Mouse (Mus musculus): ENCODE data around the gene Gys1. TPM values are rescaled to one million over a fixed set of nuclear protein-coding genes. Genes with fewer than 3 reads are reported as not detected.

Gys1 gene
- polyA plus RNA-seq, 1 experiment, result 35.2 TPM

DNA sequence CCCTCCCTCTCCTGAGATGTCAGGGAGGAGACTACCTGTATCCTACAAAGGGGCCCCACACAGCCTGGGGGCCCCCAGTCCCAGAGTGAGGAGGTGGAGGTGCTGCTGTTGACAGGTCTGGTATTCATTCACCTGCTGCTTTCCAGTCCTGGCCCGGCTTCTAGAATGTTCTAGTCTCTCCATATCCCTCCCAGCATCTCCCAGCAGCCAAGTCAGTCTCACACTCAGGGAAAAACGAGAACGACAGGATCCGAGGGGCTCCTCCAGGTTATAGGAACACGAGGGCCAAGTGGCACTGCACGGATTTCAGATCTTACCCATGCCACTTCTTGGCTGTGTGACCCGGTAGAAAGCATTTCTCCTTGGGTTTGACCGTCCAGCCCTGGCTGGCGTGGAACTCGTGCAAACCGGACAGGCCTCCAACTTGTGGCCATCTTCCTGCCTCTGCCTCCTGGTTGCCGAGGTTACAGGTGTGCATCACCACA is 19.9 kb upstream of the Gys1 start:
- peaks cover 27% of the 10 kb centered on the region for H3K4me1 ChIP-seq (replicated peaks; ENCODE audit: control insufficient read depth, insufficient read depth, low read length)
- H3K36me3 ChIP-seq (ENCODE audit: control insufficient read depth, insufficient read depth, low read length), result no peaks in the 10 kb centered on the region
- 27% methylated on average over 12 of the region's 12 CpGs for WGBS
- H3K27ac ChIP-seq (ENCODE audit: control insufficient read depth, insufficient read depth, low read length), result no peak overlapping the region
- H3K4me3 ChIP-seq (ENCODE audit: control insufficient read depth, insufficient read depth, low read length), result no peak overlapping the region
- no peak for TF ChIP-seq POLR2A (IDR thresholded peaks at IDR 0.05; ENCODE audit: control insufficient read depth, extremely low read depth, insufficient read depth, low read length, poor library complexity)
- peaks cover 23% of the 10 kb centered on the region for H3K27me3 ChIP-seq (ENCODE audit: control insufficient read depth, insufficient read depth, low read length)
- DNase-seq, result no peak

DNA sequence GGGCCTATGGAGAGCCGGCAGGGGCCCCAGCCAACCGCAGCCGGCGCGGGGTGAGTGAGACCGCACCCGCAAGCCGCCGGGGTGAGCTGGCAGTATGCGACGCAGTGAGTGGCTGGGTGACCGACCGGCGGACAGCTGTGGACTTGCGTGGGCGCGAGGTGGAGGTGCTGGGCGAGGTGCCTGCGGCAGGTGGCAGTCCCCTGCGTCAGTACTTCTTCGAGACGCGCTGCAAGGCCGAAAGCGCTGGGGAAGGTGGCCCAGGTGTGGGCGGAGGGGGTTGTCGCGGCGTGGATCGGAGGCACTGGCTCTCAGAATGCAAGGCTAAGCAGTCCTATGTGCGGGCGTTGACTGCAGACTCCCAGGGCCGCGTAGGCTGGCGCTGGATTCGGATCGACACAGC is 19.0 kb upstream of the Gys1 start:
- H3K4me3 ChIP-seq (ENCODE audit: control insufficient read depth, insufficient read depth, low read length), result no peak overlapping the region

DNA sequence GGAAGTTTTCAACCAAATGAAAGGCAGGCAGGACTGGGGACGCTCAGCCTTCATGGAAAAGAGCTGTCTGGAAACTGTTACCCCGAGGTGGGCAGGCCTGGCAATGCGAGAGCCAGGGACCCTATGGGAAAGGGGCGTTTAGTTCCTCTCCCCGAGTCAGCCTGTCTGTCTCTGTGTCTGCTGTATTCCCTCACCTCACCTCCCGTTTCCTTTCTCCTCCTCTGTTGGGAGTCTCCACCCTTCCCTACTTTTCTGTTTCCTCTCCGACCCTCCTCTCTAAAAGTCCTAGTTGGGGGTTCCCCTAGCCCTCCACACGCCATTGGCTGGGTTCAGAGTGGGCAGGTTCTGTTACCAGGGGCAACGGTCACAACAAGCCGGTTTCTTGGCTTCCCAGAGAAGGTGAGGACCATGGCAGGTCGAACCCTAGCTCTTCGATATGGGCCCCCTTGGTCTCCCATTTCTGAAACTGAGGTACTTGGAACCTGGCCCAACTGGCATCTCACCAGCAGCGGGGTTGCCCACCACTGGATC is 16.6 kb upstream of the Gys1 start:
- Histone ChIP-seq H3K27ac (ENCODE audit: control insufficient read depth, insufficient read depth, low read length) (no peak overlapping the region), H3K4me1 (replicated peaks; ENCODE audit: control insufficient read depth, insufficient read depth, low read length) (peaks cover 27% of the 10 kb centered on the region), H3K36me3 (ENCODE audit: control insufficient read depth, insufficient read depth, low read length) (peaks cover 22% of the 10 kb centered on the region), H3K4me3 (ENCODE audit: control insufficient read depth, insufficient read depth, low read length) (no peak overlapping the region), H3K27me3 (ENCODE audit: control insufficient read depth, insufficient read depth, low read length) (peaks cover 23% of the 10 kb centered on the region)
- TF ChIP-seq POLR2A (IDR thresholded peaks at IDR 0.05; ENCODE audit: control insufficient read depth, extremely low read depth, insufficient read depth, low read length, poor library complexity) (no peak), CTCF (IDR thresholded peaks at IDR 0.05; ENCODE audit: borderline replicate concordance, control insufficient read depth, extremely low read depth, insufficient read depth, low read length, poor library complexity) (no peak)
- 17% methylated on average over 13 of the region's 13 CpGs for WGBS
- no peak for DNase-seq

More for the DNA sequence above, 19.0 kb upstream of the Gys1 start:
- DNase-seq, result no peak
- Histone ChIP-seq H3K27ac (ENCODE audit: control insufficient read depth, insufficient read depth, low read length) (no peak overlapping the region), H3K4me1 (replicated peaks; ENCODE audit: control insufficient read depth, insufficient read depth, low read length) (peaks cover 27% of the 10 kb centered on the region), H3K27me3 (ENCODE audit: control insufficient read depth, insufficient read depth, low read length) (peaks cover 23% of the 10 kb centered on the region), H3K36me3 (ENCODE audit: control insufficient read depth, insufficient read depth, low read length) (no peaks in the 10 kb centered on the region)
- no peak for TF ChIP-seq CTCF (IDR thresholded peaks at IDR 0.05; ENCODE audit: borderline replicate concordance, control insufficient read depth, extremely low read depth, insufficient read depth, low read length, poor library complexity)
- TF ChIP-seq POLR2A (IDR thresholded peaks at IDR 0.05; ENCODE audit: control insufficient read depth, extremely low read depth, insufficient read depth, low read length, poor library complexity), result no peak
- WGBS, result 7% methylated on average over 37 of the region's 37 CpGs

DNA sequence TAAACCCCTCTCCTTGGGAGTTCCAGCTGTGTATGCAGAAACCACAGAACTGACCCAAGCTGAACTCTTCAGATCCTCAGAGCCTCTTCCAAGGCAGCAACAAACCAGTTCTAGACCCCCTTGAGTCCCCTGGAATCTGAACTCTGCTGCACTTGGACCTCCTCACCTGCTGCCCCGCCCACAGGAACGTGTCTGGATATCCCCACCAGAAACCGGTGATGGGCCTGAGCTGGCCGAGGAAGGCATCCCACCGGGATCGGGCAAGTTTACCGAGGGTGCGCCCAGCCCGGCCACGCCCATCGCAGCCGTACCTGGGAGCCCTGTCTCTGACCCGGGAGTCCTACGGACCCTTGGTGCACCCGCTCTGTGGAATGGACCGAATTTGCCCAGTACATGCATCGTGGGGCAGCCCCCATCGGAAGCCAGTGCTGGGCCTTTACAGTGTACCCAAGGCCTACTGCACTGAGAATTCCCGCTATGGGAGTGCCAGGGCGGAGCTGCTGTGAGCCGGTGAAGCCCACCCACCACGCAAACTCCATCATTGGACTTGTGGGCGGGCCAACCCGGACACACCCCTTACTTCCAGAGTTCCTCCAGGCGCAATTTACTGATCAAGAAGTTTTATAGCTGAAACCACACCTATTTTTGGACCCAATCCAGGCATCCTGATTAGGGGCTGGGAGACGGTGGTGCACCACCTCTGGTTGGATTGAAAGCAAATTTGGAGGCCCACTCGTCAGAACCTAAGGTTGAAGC is 14.6 kb upstream of the Gys1 start:
- Histone ChIP-seq H3K4me3 (ENCODE audit: control insufficient read depth, insufficient read depth, low read length) (no peak overlapping the region), H3K4me1 (replicated peaks; ENCODE audit: control insufficient read depth, insufficient read depth, low read length) (peaks cover 9% of the 10 kb centered on the region), H3K27me3 (ENCODE audit: control insufficient read depth, insufficient read depth, low read length) (peaks cover 13% of the 10 kb centered on the region; the same call in 1 of the 2 replicates), H3K36me3 (ENCODE audit: control insufficient read depth, insufficient read depth, low read length) (peaks cover 42% of the 10 kb centered on the region), H3K27ac (ENCODE audit: control insufficient read depth, insufficient read depth, low read length) (no peak overlapping the region)
- no peak for TF ChIP-seq POLR2A (IDR thresholded peaks at IDR 0.05; ENCODE audit: control insufficient read depth, extremely low read depth, insufficient read depth, low read length, poor library complexity)
- TF ChIP-seq CTCF (IDR thresholded peaks at IDR 0.05; ENCODE audit: borderline replicate concordance, control insufficient read depth, extremely low read depth, insufficient read depth, low read length, poor library complexity), result no peak
- WGBS, result 68% methylated on average over 27 of the region's 27 CpGs
- DNase-seq, result no peak

- H3K4me1 ChIP-seq (replicated peaks; ENCODE audit: control insufficient read depth, insufficient read depth, low read length), result peaks cover 3% of the 10 kb centered on the region
- 89% methylated on average over 6 of the region's 6 CpGs for WGBS
- H3K4me3 ChIP-seq (ENCODE audit: control insufficient read depth, insufficient read depth, low read length), result no peak within 1 kb of the TSS
- H3K27ac ChIP-seq (ENCODE audit: control insufficient read depth, insufficient read depth, low read length), result no peak within 1 kb of the TSS
- peaks cover 10% of the 10 kb centered on the region; the same call in 1 of the 2 replicates for H3K27me3 ChIP-seq (ENCODE audit: control insufficient read depth, insufficient read depth, low read length)
- peaks cover 45% of the 10 kb centered on the region for H3K36me3 ChIP-seq (ENCODE audit: control insufficient read depth, insufficient read depth, low read length)
- TF ChIP-seq CTCF (IDR thresholded peaks at IDR 0.05; ENCODE audit: borderline replicate concordance, control insufficient read depth, extremely low read depth, insufficient read depth, low read length, poor library complexity) (no peak), POLR2A (IDR thresholded peaks at IDR 0.05; ENCODE audit: control insufficient read depth, extremely low read depth, insufficient read depth, low read length, poor library complexity) (no peak)
- DNase-seq, result no peak
Observed at GRCm38 (mm10) chr7:45420615-45420919, 14.1 kb upstream of the Gys1 start, which contains the start of gene Lhb. Gene Lhb (plus strand): TSS chr7:45420820.

- Histone ChIP-seq H3K4me3 (ENCODE audit: control insufficient read depth, insufficient read depth, low read length) (no peak overlapping the region), H3K4me1 (replicated peaks; ENCODE audit: control insufficient read depth, insufficient read depth, low read length) (no peaks in the 10 kb centered on the region), H3K27me3 (ENCODE audit: control insufficient read depth, insufficient read depth, low read length) (peaks cover 5% of the 10 kb centered on the region; the same call in 1 of the 2 replicates), H3K36me3 (ENCODE audit: control insufficient read depth, insufficient read depth, low read length) (peaks cover 45% of the 10 kb centered on the region), H3K27ac (ENCODE audit: control insufficient read depth, insufficient read depth, low read length) (no peak overlapping the region)
- no peak for DNase-seq
- WGBS, result over 99% methylated on average over 14 of the region's 14 CpGs
- TF ChIP-seq CTCF (IDR thresholded peaks at IDR 0.05; ENCODE audit: borderline replicate concordance, control insufficient read depth, extremely low read depth, insufficient read depth, low read length, poor library complexity), result no peak
- TF ChIP-seq POLR2A (IDR thresholded peaks at IDR 0.05; ENCODE audit: control insufficient read depth, extremely low read depth, insufficient read depth, low read length, poor library complexity), result no peak
Observed at GRCm38 (mm10) chr7:45421194-45421593, 13.4 kb upstream of the Gys1 start.
